Mouse (Mus musculus): Measurements from ENCODE around the gene Upk3b.

DNA sequence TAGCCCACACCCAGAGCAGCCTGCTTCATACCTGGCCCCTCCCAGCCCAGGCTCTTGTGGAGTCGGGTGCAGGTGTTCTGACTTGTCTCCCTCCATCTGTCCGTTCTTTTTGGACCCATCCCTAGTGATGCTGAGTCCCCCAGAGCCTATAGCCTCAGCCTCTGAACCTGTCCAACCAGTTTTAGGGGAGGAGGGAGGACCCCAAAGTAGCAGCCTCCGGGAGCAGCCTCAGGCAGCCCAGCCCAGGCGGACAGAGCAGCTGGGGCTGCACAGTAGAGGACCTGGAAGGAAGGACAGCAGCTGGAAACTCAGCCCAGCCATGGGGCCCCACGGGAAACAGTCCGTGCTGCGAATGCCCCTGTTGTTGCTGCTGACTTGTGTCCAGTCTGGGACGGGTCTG is 18.8 kb downstream of the Upk3b start:
- TF ChIP-seq CTCF (IDR thresholded peaks at IDR 0.05) (no peak), EP300 (IDR thresholded peaks at IDR 0.05) (no peak)

All from lung, postnatal 0 days (tissue).